Mouse (Mus musculus): ENCODE data around the gene Zfyve27. TPM values are rescaled to one million over a fixed set of nuclear protein-coding genes. Genes with fewer than 3 reads are reported as not detected.

Zfyve27 gene
- 10 to 100 TPM; 10.3 to 12.0 TPM for total RNA-seq (2021)
- long read RNA-seq, experiment 1, partial matches to known transcripts = 0 of 10 reads
- long read RNA-seq, experiment 1, other reads (novel, unspliced or antisense) = 10 of 10 reads
- long read RNA-seq, experiment 2, partial matches to known transcripts = 1 of 7 reads
- long read RNA-seq, experiment 2, other reads (novel, unspliced or antisense) = 4 of 7 reads

DNA sequence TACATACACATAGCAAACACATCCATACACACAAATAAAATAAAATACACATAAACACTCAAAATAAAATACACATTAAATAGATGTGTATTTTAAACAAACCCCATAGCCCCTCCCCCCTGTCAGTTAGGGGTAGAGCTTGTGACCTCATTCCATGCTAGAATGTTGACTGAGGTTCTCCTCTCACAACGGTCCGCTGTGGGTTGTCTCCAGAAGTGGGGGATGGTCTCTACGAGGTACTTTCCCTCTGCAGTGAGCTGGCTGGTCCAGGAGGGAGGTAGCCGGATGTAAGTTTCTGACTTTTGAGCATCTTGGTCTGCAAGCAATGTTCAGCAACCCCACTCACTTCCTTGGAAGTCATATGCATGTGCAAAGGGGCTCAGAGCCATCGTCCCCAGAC lies at the start of gene Zfyve27:
TSS of gene Zfyve27 (plus strand) at position 188 of the 400 bp plus-strand sequence.
- DNase-seq = no peak

GRCm38 (mm10) chr19:42115783-42116335 lies 47.9 kb upstream of the Zfyve27 start:
- no peak for DNase-seq

DNA sequence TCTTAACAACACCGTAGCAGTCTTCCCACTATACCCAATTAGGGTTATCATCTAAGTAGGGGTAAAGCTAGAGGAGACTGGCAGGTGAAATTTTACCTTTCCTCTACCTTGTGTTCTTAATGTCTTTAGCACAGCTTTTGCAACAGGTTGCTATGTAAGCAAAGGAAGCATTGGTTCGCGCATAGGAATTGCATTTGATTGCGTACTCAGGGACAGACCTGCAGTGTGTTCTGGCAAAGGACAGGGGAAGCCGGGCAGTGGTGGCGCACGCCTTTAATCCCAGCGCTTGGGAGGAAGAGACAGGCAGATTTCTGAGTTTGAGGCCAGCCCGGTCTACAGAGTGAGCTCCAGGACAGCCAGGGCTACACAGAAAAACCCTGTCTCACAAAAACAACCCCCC lies 45.6 kb upstream of the Zfyve27 start:
- no peak for DNase-seq

DNA sequence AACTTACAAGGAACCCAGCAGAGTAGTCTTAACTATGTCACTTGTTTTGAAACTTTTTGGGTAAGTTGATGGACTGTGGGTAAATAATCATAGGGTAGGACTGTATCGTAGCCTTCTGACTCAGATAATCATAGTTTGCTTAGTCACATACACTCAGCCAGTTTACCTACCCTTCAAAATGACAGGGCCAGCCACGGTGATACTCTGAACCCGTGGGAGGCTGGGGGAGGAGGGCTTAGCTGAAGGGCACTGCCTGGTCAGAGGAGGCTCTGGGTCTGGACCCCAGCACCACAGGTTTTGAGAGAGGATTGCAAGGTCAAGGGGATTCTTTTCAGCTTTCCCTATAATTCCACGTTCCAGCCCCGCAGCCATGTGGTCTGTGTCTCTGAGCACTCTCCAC lies 45.2 kb upstream of the Zfyve27 start:
- DNase-seq = no peak

- no peak for DNase-seq
These were observed 43.3 kb upstream of the Zfyve27 start for GRCm38 (mm10) chr19:42120451-42120850.

- no peak for DNase-seq
These were observed 39.1 kb upstream of the Zfyve27 start for GRCm38 (mm10) chr19:42124684-42125083.

DNA sequence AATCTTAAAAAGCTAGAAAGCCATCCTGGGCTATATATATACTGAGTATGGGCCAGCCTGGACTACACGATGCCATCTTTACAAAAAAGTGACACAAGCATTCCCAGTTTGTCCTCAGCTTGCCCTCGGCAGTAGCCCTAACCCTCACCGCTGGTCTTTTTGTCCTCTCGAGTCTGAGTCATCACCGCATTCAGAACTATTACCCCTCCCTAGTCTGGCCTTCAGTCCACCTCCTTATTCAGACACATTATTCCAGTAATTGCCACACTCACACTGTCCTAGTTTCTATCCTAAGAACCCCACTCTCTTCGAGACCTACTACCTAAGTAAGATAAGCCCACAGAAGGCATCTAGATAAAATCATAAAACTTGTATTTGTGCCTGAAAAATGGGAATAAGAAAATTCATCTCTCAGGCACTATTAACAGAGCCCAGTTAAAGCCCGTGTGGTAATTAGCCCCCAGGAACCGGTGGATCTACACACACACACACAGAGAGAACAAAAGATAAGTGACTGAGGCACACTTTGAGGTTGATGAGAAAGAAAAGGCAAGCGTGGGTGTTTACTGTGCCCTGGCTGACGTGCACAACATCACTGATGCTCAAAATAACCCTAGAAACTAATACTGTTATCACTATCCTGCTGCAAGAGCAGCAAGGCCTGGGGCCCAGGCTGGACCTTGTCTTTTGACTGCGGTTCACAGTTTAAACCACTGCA lies 38.1 kb upstream of the Zfyve27 start:
- DNase-seq = no peak

GRCm38 (mm10) chr19:42126219-42126605 lies 37.5 kb upstream of the Zfyve27 start:
- DNase-seq = no peak

- no peak for DNase-seq
These were observed 36.7 kb upstream of the Zfyve27 start for GRCm38 (mm10) chr19:42127024-42127423.

DNA sequence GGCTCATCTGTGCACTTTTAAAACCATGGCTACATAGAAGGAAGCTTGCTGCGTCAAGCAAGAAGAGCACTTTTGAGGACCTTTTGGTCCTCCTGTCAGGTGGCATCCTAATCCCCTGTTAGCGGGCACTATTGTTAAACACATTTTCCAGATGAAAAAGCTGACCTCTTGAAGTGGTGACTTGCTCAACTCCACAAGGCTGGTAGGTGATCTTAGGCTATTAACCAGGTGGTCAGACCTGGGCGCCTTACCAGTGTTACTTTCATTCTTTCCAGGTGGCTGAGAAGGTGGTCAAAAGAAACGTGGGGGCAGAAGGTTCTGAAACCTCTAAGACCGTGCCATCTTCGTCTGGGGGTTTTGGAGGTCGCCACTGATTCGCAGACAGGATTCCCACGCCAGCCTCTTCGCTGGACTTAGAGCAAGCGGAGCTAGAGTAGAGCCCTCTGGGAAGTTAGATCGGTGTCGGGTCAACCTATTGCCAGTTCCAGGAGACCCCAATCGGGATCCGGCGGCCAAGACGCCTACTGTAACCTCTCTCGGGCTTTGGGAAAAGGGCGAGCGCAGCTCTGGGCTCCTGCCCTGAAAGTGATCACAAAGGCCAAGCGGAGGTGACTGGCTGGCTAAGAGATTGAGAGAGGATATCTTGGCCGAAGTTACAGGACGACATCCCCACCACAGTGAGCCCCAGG lies 35.6 kb upstream of the Zfyve27 start:
- DNase-seq = no peak

- peak; percentile 99 for DNase-seq
These were observed 34.8 kb upstream of the Zfyve27 start, which contains the start of gene Avpi1 for GRCm38 (mm10) chr19:42128787-42129508. TSS of gene Avpi1 (minus strand) at chr19:42129059.

DNA sequence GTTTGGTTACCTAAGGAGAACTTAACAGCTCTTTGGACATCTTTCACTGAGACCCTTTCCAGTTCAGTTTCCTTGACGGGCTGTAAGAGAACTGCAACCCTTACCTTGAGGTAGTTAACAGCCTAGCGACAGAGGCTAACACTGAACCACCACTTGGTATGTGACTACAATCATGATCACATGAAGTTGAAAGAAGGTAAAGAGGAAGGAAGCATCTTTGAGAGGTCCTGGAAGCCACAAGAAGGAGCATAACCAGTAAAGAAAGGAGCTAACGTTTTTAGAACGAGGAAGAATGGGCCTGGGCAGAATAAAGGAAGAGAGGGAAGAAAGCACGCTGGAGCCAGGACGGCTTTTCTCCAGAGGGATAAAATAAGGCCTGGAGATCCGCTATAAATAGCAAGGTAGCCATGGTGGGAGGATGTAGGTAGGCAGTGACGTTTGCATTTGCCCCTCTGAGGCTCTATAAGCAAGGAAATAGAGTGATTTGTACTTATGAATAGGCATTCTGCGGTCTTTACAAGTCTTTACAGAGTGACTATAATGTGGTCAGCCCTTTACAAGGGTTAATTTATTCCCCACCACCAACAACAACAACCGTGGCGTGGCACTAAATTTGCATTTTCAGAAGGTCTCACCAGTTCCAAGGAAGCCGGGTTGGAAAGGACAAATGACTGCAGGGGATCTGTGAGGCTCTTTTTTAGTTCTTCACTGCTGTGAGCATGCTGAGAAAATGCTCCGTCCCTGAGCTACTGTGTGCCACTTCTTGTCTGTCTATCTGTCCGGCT lies 34.0 kb upstream of the Zfyve27 start:
- no peak for DNase-seq

GRCm38 (mm10) chr19:42130294-42130606 lies 33.5 kb upstream of the Zfyve27 start:
- no peak for DNase-seq

- no peak for DNase-seq
These were observed 32.6 kb upstream of the Zfyve27 start for GRCm38 (mm10) chr19:42131101-42131500.

GRCm38 (mm10) chr19:42135070-42135469 lies 28.7 kb upstream of the Zfyve27 start:
- no peak for DNase-seq

DNA sequence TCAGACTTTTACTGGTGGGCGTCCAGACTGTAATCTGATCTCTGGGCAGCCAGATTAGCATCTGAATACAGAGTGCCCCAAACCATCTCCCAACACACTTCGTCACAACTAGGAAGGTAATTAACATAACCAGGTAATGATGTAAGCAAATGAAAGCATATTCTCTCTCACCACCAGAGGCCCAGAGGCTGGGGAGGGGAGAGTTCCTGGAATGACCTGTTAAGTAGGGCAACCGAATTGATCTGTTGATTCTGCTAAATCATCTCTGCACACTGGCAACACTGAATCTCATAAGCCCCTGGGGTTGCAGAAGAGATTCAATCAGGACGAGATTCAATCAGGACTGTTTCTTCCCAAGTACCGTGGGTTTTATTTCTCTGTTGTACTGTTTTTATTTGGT lies 27.6 kb upstream of the Zfyve27 start:
- no peak for DNase-seq

- DNase-seq = no peak
These were observed 26.5 kb upstream of the Zfyve27 start for GRCm38 (mm10) chr19:42137167-42137672.

DNA sequence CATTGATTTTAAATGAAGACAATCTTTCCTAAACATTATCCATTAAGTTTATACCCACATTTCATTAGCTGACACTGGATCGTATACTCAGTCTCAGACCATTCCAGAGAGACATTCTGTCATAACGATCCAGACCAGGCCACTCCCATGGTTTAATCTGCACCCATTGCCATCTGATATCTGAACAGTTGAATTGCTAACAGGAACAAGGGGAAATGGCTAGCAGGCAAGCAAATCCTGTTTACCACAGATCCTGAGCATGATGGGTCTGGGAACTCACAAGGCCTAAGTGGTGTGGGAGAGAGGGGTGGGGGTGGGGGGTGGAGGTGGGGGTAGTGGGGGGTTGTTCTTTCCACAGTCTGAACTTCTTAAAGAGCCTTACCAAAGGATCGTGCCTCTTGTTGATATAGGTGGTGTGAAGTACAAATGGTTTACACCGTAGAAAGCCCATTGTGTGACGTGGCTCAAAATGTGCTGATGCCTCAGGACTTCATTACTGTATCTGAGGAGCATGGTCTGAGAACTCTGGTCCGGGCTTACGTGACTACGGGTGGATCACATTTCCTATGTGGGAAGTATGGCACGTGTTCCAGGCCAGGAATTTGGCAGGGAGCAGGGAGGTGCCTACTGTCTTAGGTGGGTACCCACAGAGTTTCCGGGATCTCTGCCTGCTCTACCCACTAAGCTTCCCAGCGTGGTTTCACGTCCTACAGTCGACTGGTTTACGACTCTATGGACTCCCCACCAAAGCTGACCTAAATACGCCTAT lies 25.1 kb upstream of the Zfyve27 start:
- no peak for DNase-seq

DNA sequence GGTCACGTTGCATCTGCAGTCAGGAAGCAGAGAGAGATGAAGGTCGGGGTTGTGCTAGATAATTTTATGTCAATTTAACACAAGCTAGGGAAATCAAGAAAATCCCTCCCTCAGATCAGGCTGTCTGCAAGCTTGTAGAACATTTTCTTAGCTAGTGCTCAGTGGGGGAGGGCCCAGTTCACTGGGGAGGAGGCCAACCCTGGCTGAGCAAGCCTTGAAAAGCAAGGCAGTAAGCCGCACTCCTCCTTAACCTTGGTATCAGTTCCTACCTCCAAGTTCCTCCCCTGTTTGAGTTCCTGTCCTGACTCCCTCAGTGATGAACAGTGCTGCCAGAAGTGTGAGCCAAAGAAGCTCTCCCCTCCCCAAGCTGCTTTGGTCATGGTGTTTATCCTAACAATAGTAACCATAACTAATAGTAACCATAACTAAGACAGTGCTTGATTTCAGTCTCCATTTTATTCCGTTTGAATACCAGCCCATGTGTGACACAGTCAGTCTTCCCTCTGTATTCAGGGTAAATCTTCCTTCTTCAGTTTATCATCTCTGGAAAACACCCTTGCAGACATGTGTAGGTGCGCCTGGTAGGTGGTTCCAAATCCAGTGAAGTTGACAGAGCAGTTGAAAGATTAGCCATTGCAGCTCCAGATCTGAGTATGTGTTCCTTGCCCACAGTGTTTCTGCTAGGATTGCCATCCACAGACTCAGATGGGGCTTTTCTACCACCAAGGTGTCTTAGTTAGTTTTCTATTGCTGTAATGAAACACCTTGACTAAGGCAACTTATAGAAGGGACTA lies 23.8 kb upstream of the Zfyve27 start:
- no peak for DNase-seq

GRCm38 (mm10) chr19:42141998-42142397 lies 21.8 kb upstream of the Zfyve27 start:
- DNase-seq = no peak

Measured in gastrocnemius, postnatal 25 days (tissue).